Mouse (Mus musculus) embryo, embryonic 11 days (tissue): Measurements from ENCODE around the gene Gm21732.
"Not testable (repeated sequence)": the region's sequence is repeated elsewhere in the genome, so short reads cannot be mapped to it uniquely, and the experiment has no call there.

Source experiments
- DNase-seq: peaks from one replicate; pipeline ENCODE4 v3.0.0-alpha.2; 2015

Gene Gm21732

DNA sequence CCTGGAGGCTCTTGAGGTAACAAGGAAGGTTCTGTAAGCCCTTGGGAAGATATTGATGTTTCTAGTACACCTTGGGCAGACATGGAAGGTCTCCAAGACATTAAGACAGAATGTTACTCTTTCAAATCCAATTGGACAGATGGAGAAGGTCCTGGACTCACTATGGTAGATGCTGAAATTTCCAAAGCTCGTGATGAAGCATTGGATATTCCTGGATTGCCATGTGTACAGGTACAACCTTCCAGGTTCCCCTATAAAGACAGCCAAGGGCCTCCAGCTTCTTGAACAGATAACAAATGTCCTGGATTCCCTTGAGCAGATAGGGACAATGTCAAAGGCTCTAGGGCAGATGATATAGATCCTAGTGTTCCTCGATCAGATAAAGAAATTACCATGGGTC lies at the start of gene Gm21732:
Gene Gm21732, minus strand, starts transcription at position 101 of the 400 bp plus-strand sequence.
- not testable (repeated sequence) for DNase-seq
